Mouse (Mus musculus) lung, postnatal 0 days (tissue): ENCODE results near the gene Brd4.

Experiments used
- CTCF ChIP-seq: IDR thresholded peaks from 2 replicates; pipeline ENCODE4 v1.5.1; 2016; ENCODE audit warnings: antibody characterized with exemption, mild to moderate bottlenecking
- EP300 ChIP-seq: IDR thresholded peaks from 2 replicates; pipeline ENCODE4 v1.6.1; 2016; ENCODE audit warnings: antibody characterized with exemption, mild to moderate bottlenecking, control low read depth

- 0 out of 2 replicates have a peak, but pooled peaks have one; percentile 5 for TF ChIP-seq CTCF
- TF ChIP-seq EP300 = no peak
Measured at GRCm38 (mm10) chr17:32207586-32208245, 76.8 kb downstream of the Brd4 start.
